Mouse (Mus musculus): Measurements from ENCODE around the gene Tox2.

Tox2 gene

GRCm38 (mm10) chr2:163330742-163331141 is 127.8 kb downstream of the Tox2 start:
- DNase-seq = no peak

GRCm38 (mm10) chr2:163331423-163331822 is 128.5 kb downstream of the Tox2 start:
- DNase-seq = no peak

GRCm38 (mm10) chr2:163332368-163333055 is 129.6 kb downstream of the Tox2 start:
- DNase-seq = no peak

- DNase-seq = peak; percentile 85
Measured at GRCm38 (mm10) chr2:163340263-163340662, 137.3 kb downstream of the Tox2 start.

- peak; percentile 49 for DNase-seq
Measured at GRCm38 (mm10) chr2:163343671-163344070, 140.7 kb downstream of the Tox2 start.

GRCm38 (mm10) chr2:163344976-163345660 is 142.2 kb downstream of the Tox2 start:
- peak; percentile 38 for DNase-seq

GRCm38 (mm10) chr2:163346497-163346896 is 143.6 kb downstream of the Tox2 start:
- no peak for DNase-seq

- DNase-seq = no peak
Measured at GRCm38 (mm10) chr2:163347517-163348184, 144.7 kb downstream of the Tox2 start.

- DNase-seq = no peak
Measured at GRCm38 (mm10) chr2:163348677-163349076, 145.8 kb downstream of the Tox2 start.

- DNase-seq = peak; percentile 37
Measured at GRCm38 (mm10) chr2:163349411-163349810, 146.5 kb downstream of the Tox2 start.

- no peak for DNase-seq
Measured at GRCm38 (mm10) chr2:163350443-163350842, 147.5 kb downstream of the Tox2 start.

GRCm38 (mm10) chr2:163353731-163354130 is 150.8 kb downstream of the Tox2 start:
- DNase-seq = no peak

- no peak for DNase-seq
Measured at GRCm38 (mm10) chr2:163355666-163356065, 152.7 kb downstream of the Tox2 start.

GRCm38 (mm10) chr2:163356113-163356840 is 153.4 kb downstream of the Tox2 start:
- no peak for DNase-seq

GRCm38 (mm10) chr2:163358662-163359061 is 155.7 kb downstream of the Tox2 start:
- DNase-seq = no peak

GRCm38 (mm10) chr2:163359253-163359652 is 156.3 kb downstream of the Tox2 start:
- no peak for DNase-seq

GRCm38 (mm10) chr2:163360858-163361623 is 158.1 kb downstream of the Tox2 start:
- no peak for DNase-seq

- no peak for DNase-seq
Measured at GRCm38 (mm10) chr2:163362940-163363921, 160.3 kb downstream of the Tox2 start.

- peak; percentile 53 for DNase-seq
Measured at GRCm38 (mm10) chr2:163364785-163365541, 162.0 kb downstream of the Tox2 start.

GRCm38 (mm10) chr2:163370175-163370574 is 167.2 kb downstream of the Tox2 start:
- DNase-seq = peak; percentile 58

Measured in kidney, postnatal 10 days (tissue).